Mouse (Mus musculus) CH12.LX (cell line): Measurements from ENCODE around the gene Pdap1.

Source experiments
- ETS1 ChIP-seq: conservative IDR thresholded peaks from 2 replicates; pipeline ENCODE4 v1.6.1; 2012; ENCODE audit warnings: low read depth, mild to moderate bottlenecking, inconsistent platforms, low read length, improper control_type of control experiment, moderate library complexity
- MAX ChIP-seq: IDR thresholded peaks from 2 replicates; pipeline ENCODE4 v1.6.1; 2011; ENCODE audit warnings: low read length, improper control_type of control experiment
- POLR2A ChIP-seq: IDR thresholded peaks from 2 replicates; pipeline ENCODE4 v1.6.1; 2011; ENCODE audit warnings: low read depth, mild to moderate bottlenecking, improper control_type of control experiment, low read length

- TF ChIP-seq POLR2A (no peak), MAX (no peak), ETS1 (no peak)
Measured at GRCm38 (mm10) chr5:145147748-145148147, 7.7 kb upstream of the Pdap1 start.
